Mouse (Mus musculus) ES-Bruce4 (cell line): ENCODE results near the gene Chmp5.

ENCODE experiments used
- CTCF ChIP-seq: IDR thresholded peaks from one replicate; pipeline ENCODE4 v1.8.1; 2011; ENCODE audit warnings: low read depth, low read length
- EP300 ChIP-seq: IDR thresholded peaks from 2 replicates; pipeline ENCODE4 v1.6.1; 2011; ENCODE audit warnings: low read depth, low read length; ENCODE audit not compliant: insufficient read depth

- TF ChIP-seq CTCF (no peak), EP300 (no peak)
Observed at GRCm38 (mm10) chr4:40899264-40899663, 48.9 kb upstream of the Chmp5 start.
